Mouse (Mus musculus) G1E (cell line): ENCODE results near the gene Tspan9. TPM values are rescaled to one million over a fixed set of nuclear protein-coding genes. Genes with fewer than 3 reads are reported as not detected.

ENCODE experiments used
- ATAC-seq: 2 replicates; pipeline ENCODE4 v1.8.0; 2016; ENCODE audit warnings: mild to moderate bottlenecking; ENCODE audit not compliant: insufficient number of reproducible peaks, poor library complexity, low FRiP score, severe bottlenecking; ENCODE audit errors: extremely low read depth
- DNase-seq: peaks from one replicate; pipeline ENCODE4 v3.0.0; 2012; ENCODE audit warnings: low spot score
- H3K27me3 ChIP-seq: 2 replicates; pipeline ENCODE4 v1.6.1; 2012; ENCODE audit warnings: mild to moderate bottlenecking, low read length, inconsistent platforms; ENCODE audit not compliant: insufficient read depth
- H3K36me3 ChIP-seq: replicated peaks from 2 replicates; pipeline ENCODE3; 2012; ENCODE audit warnings: mild to moderate bottlenecking, inconsistent platforms
- H3K4me1 ChIP-seq: 2 replicates; pipeline ENCODE4 v1.6.1; 2012; ENCODE audit warnings: low read depth, low read length, inconsistent platforms, mixed read lengths; ENCODE audit not compliant: insufficient read depth
- H3K4me3 ChIP-seq: 2 replicates; pipeline ENCODE4 v1.5.1; 2012; ENCODE audit warnings: low read depth, mild to moderate bottlenecking, inconsistent platforms, low read length, moderate library complexity, mixed read lengths
- H3K9me3 ChIP-seq: replicated peaks from 2 replicates; pipeline ENCODE4 v1.6.1; 2012; ENCODE audit warnings: inconsistent platforms
- CTCF ChIP-seq: IDR thresholded peaks from 2 replicates; pipeline ENCODE4 v1.5.1; 2012; ENCODE audit warnings: low read depth, low read length, inconsistent platforms, mixed read lengths
- GATA1 ChIP-seq: IDR thresholded peaks from 2 replicates; pipeline ENCODE4 v1.6.1; 2012; ENCODE audit warnings: borderline replicate concordance, low read length, inconsistent platforms, mixed read lengths
- GATA2 ChIP-seq: IDR thresholded peaks from 2 replicates; pipeline ENCODE4 v1.6.1; 2012; ENCODE audit warnings: low read depth, low read length, inconsistent platforms, borderline replicate concordance
- POLR2AphosphoS5 ChIP-seq: IDR thresholded peaks from 2 replicates; pipeline ENCODE4 v1.6.1; 2012; ENCODE audit warnings: low read depth, low read length, inconsistent platforms; ENCODE audit not compliant: insufficient replicate concordance
- TAL1 ChIP-seq: conservative IDR thresholded peaks from 2 replicates; pipeline ENCODE4 v1.6.1; 2012; ENCODE audit warnings: low read depth, low read length, inconsistent platforms, mixed read lengths
- polyA plus RNA-seq: library from polyadenylated mRNA; stranded (reverse); fragments of >175 nt; gene quantifications from 2 replicates; pipeline ENCODE4 v1.2.3, GENCODE M21; 2012
- total RNA-seq, 2 experiments: library from RNA; stranded (forward) in 1 of 2; stranded (reverse) in 1 of 2; fragments of 200-1000 nt in 1 of 2; fragments of >200 nt in 1 of 2; fragmentation: Nextera tagmentation in 1 of 2; gene quantifications; 2 replicates each; pipeline ENCODE4 v1.2.3; 2014 to 2017

Gene Tspan9
- total and polyA plus RNA-seq, 3 experiments = 0.16 TPM; not detected in 2

GRCm38 (mm10) chr6:128011071-128011477 lies 132.3 kb downstream of the Tspan9 start:
- no peak overlapping the region for H3K4me3 ChIP-seq
- no peaks in the 10 kb centered on the region for H3K36me3 ChIP-seq
- no peaks in the 10 kb centered on the region for H3K27me3 ChIP-seq
- TF ChIP-seq TAL1 (no peak), CTCF (no peak), POLR2AphosphoS5 (no peak), GATA2 (no peak)
- DNase-seq = no peak
- no peak for ATAC-seq
- H3K9me3 ChIP-seq = peaks cover 93% of the 10 kb centered on the region
- H3K4me1 ChIP-seq = no peaks in the 10 kb centered on the region

- peaks cover 93% of the 10 kb centered on the region for H3K9me3 ChIP-seq
- DNase-seq (no peak), ATAC-seq (no peak)
- no peaks in the 10 kb centered on the region for H3K4me1 ChIP-seq
- H3K36me3 ChIP-seq = no peaks in the 10 kb centered on the region
- TF ChIP-seq POLR2AphosphoS5 = no peak
- TF ChIP-seq TAL1 = no peak
- TF ChIP-seq CTCF = no peak
- no peak for TF ChIP-seq GATA1
- TF ChIP-seq GATA2 = no peak
- H3K27me3 ChIP-seq = no peaks in the 10 kb centered on the region
- H3K4me3 ChIP-seq = no peak overlapping the region
Measured at GRCm38 (mm10) chr6:128010135-128010971, 133.0 kb downstream of the Tspan9 start.

GRCm38 (mm10) chr6:128007982-128008562 lies 135.3 kb downstream of the Tspan9 start:
- Histone ChIP-seq H3K27me3 (no peaks in the 10 kb centered on the region), H3K9me3 (peaks cover 91% of the 10 kb centered on the region), H3K36me3 (no peaks in the 10 kb centered on the region), H3K4me1 (no peaks in the 10 kb centered on the region), H3K4me3 (no peak overlapping the region)
- TF ChIP-seq GATA1 (no peak), TAL1 (no peak), POLR2AphosphoS5 (no peak), GATA2 (no peak), CTCF (no peak)
- no peak for ATAC-seq
- no peak for DNase-seq

- TF ChIP-seq TAL1 (no peak), GATA1 (no peak), POLR2AphosphoS5 (no peak), CTCF (no peak), GATA2 (no peak)
- Histone ChIP-seq H3K36me3 (no peaks in the 10 kb centered on the region), H3K9me3 (peaks cover 92% of the 10 kb centered on the region), H3K4me1 (no peaks in the 10 kb centered on the region), H3K4me3 (no peak overlapping the region), H3K27me3 (no peaks in the 10 kb centered on the region)
- ATAC-seq (no peak), DNase-seq (no peak)
Measured at GRCm38 (mm10) chr6:128007241-128007701, 136.1 kb downstream of the Tspan9 start.

GRCm38 (mm10) chr6:128006156-128006555 lies 137.2 kb downstream of the Tspan9 start:
- no peaks in the 10 kb centered on the region for H3K27me3 ChIP-seq
- DNase-seq = no peak
- TF ChIP-seq TAL1 (no peak), POLR2AphosphoS5 (no peak), GATA1 (no peak), GATA2 (no peak), CTCF (no peak)
- H3K4me1 ChIP-seq = no peaks in the 10 kb centered on the region
- no peak overlapping the region for H3K4me3 ChIP-seq
- H3K36me3 ChIP-seq = no peaks in the 10 kb centered on the region
- H3K9me3 ChIP-seq = peaks cover 91% of the 10 kb centered on the region
- ATAC-seq = no peak

DNA sequence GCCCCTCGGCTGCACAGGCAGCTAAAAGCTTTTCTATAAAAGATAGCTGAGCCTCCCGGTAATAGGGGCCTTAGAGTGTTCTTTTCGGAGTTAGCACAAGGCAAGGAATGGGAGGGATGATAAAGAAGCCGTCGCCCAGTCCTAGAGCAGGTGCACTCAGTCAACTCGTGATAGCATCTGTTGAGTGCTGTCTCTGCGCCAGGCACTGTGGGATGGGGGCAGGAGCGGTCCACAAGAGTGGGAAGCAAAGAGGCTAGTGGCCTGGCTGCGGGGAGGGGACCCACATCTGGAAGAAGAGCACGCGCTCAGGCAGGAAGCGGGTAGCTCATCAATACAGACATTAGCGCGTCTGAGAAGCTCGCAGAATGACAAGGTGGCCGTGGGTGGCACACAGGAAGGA lies 138.8 kb downstream of the Tspan9 start:
- H3K4me1 ChIP-seq = no peaks in the 10 kb centered on the region
- ATAC-seq (no peak), DNase-seq (no peak)
- H3K9me3 ChIP-seq = peaks cover 91% of the 10 kb centered on the region
- TF ChIP-seq CTCF (no peak), GATA1 (no peak), GATA2 (no peak), POLR2AphosphoS5 (no peak), TAL1 (no peak)
- H3K36me3 ChIP-seq = no peaks in the 10 kb centered on the region
- H3K27me3 ChIP-seq = no peaks in the 10 kb centered on the region
- no peak overlapping the region for H3K4me3 ChIP-seq
